Mouse (Mus musculus): ENCODE measurements around the gene Ccdc146. TPM values are rescaled to one million over a fixed set of nuclear protein-coding genes. Genes with fewer than 3 reads are reported as not detected.
A peak's percentile ranks its signal among the peaks of the same experiment; 100 is the strongest.

Ccdc146 gene
- polyA plus RNA-seq, 1 experiment from 2014 or later = 0.06 TPM

- H3K4me2 ChIP-seq (ENCODE audit: low read depth, low read length) = no peak overlapping the region
Observed at GRCm38 (mm10) chr5:21383392-21384251, 40.9 kb downstream of the Ccdc146 start.

GRCm38 (mm10) chr5:21382678-21383077, 41.8 kb downstream of the Ccdc146 start:
- H3K36me3 ChIP-seq (replicated peaks; ENCODE audit: insufficient read depth, low read length) = no peaks in the 10 kb centered on the region
- TF ChIP-seq EP300 (IDR thresholded peaks at IDR 0.05; ENCODE audit: low read depth) (no peak), CTCF (IDR thresholded peaks at IDR 0.05; ENCODE audit: low read depth) (no peak)
- WGBS (ENCODE audit: insufficient replicate concordance) = 60% methylated on average over 6 of the region's 6 CpGs
- no peak overlapping the region for H3K4me3 ChIP-seq (ENCODE audit: low read depth, low read length)
- no peak for DNase-seq
- H3K9me3 ChIP-seq (ENCODE audit: low read length) = no peaks in the 10 kb centered on the region
- no peak overlapping the region for H3K9ac ChIP-seq (replicated peaks)
- H3K27ac ChIP-seq (ENCODE audit: low read depth) = no peak overlapping the region
- no peaks in the 10 kb centered on the region for H3K27me3 ChIP-seq (ENCODE audit: insufficient read depth, low read length)
- no peak for ATAC-seq
- H3K4me1 ChIP-seq (ENCODE audit: insufficient read depth) = peaks cover 8% of the 10 kb centered on the region; the same call in 1 of the 2 replicates
- no peak overlapping the region for H3K4me2 ChIP-seq (ENCODE audit: low read depth, low read length)

More at GRCm38 (mm10) chr5:21383392-21384251, 40.9 kb downstream of the Ccdc146 start:
- H3K4me1 ChIP-seq (ENCODE audit: insufficient read depth) = peaks cover 8% of the 10 kb centered on the region; the same call in 1 of the 2 replicates
- no peak for TF ChIP-seq CTCF (IDR thresholded peaks at IDR 0.05; ENCODE audit: low read depth)
- TF ChIP-seq EP300 (IDR thresholded peaks at IDR 0.05; ENCODE audit: low read depth) = no peak
- H3K36me3 ChIP-seq (replicated peaks; ENCODE audit: insufficient read depth, low read length) = no peaks in the 10 kb centered on the region
- no peak overlapping the region for H3K4me3 ChIP-seq (ENCODE audit: low read depth, low read length)
- H3K27me3 ChIP-seq (ENCODE audit: insufficient read depth, low read length) = no peaks in the 10 kb centered on the region
- ATAC-seq = no peak
- no peak overlapping the region for H3K9ac ChIP-seq (replicated peaks)
- no peaks in the 10 kb centered on the region for H3K9me3 ChIP-seq (ENCODE audit: low read length)
- no peak for DNase-seq
- 36% methylated on average over 14 of the region's 14 CpGs for WGBS (ENCODE audit: insufficient replicate concordance)
- H3K27ac ChIP-seq (ENCODE audit: low read depth) = no peak overlapping the region

- Histone ChIP-seq H3K9ac (replicated peaks) (no peak overlapping the region), H3K36me3 (replicated peaks; ENCODE audit: insufficient read depth, low read length) (no peaks in the 10 kb centered on the region), H3K4me2 (ENCODE audit: low read depth, low read length) (no peak overlapping the region), H3K27ac (ENCODE audit: low read depth) (no peak overlapping the region), H3K4me3 (ENCODE audit: low read depth, low read length) (no peak overlapping the region), H3K4me1 (ENCODE audit: insufficient read depth) (peaks cover 8% of the 10 kb centered on the region; the same call in 1 of the 2 replicates), H3K27me3 (ENCODE audit: insufficient read depth, low read length) (no peaks in the 10 kb centered on the region), H3K9me3 (ENCODE audit: low read length) (no peaks in the 10 kb centered on the region)
- ATAC-seq (no peak), DNase-seq (no peak)
- no peak for TF ChIP-seq CTCF (IDR thresholded peaks at IDR 0.05; ENCODE audit: low read depth)
- no peak for TF ChIP-seq EP300 (IDR thresholded peaks at IDR 0.05; ENCODE audit: low read depth)
- 46% methylated on average over 6 of the region's 6 CpGs for WGBS (ENCODE audit: insufficient replicate concordance)
Observed at GRCm38 (mm10) chr5:21381986-21382385, 42.5 kb downstream of the Ccdc146 start.

- no peaks in the 10 kb centered on the region for H3K27me3 ChIP-seq (ENCODE audit: insufficient read depth, low read length)
- no peak for DNase-seq
- no peaks in the 10 kb centered on the region for H3K9me3 ChIP-seq (ENCODE audit: low read length)
- H3K36me3 ChIP-seq (replicated peaks; ENCODE audit: insufficient read depth, low read length) = no peaks in the 10 kb centered on the region
- no peak overlapping the region for H3K4me3 ChIP-seq (ENCODE audit: low read depth, low read length)
- TF ChIP-seq CTCF (IDR thresholded peaks at IDR 0.05; ENCODE audit: low read depth) (no peak), EP300 (IDR thresholded peaks at IDR 0.05; ENCODE audit: low read depth) (no peak)
- H3K4me2 ChIP-seq (ENCODE audit: low read depth, low read length) = no peak overlapping the region
- H3K27ac ChIP-seq (ENCODE audit: low read depth) = no peak overlapping the region
- no peaks in the 10 kb centered on the region for H3K4me1 ChIP-seq (ENCODE audit: insufficient read depth)
- no peak for ATAC-seq
- 45% methylated on average over 2 of the region's 2 CpGs for WGBS (ENCODE audit: insufficient replicate concordance)
- no peak overlapping the region for H3K9ac ChIP-seq (replicated peaks)
Observed at GRCm38 (mm10) chr5:21378397-21378796, 46.1 kb downstream of the Ccdc146 start.

GRCm38 (mm10) chr5:21376935-21377334, 47.5 kb downstream of the Ccdc146 start:
- H3K9ac ChIP-seq (replicated peaks) = no peak overlapping the region
- WGBS (ENCODE audit: insufficient replicate concordance) = 91% methylated on average over 4 of the region's 4 CpGs
- no peak overlapping the region for H3K4me3 ChIP-seq (ENCODE audit: low read depth, low read length)
- H3K9me3 ChIP-seq (ENCODE audit: low read length) = no peaks in the 10 kb centered on the region
- no peaks in the 10 kb centered on the region for H3K27me3 ChIP-seq (ENCODE audit: insufficient read depth, low read length)
- H3K27ac ChIP-seq (ENCODE audit: low read depth) = no peak overlapping the region
- H3K4me1 ChIP-seq (ENCODE audit: insufficient read depth) = no peaks in the 10 kb centered on the region
- ATAC-seq (no peak), DNase-seq (no peak)
- H3K4me2 ChIP-seq (ENCODE audit: low read depth, low read length) = no peak overlapping the region
- no peaks in the 10 kb centered on the region for H3K36me3 ChIP-seq (replicated peaks; ENCODE audit: insufficient read depth, low read length)
- TF ChIP-seq EP300 (IDR thresholded peaks at IDR 0.05; ENCODE audit: low read depth) (no peak), CTCF (IDR thresholded peaks at IDR 0.05; ENCODE audit: low read depth) (no peak)

- Histone ChIP-seq H3K4me1 (ENCODE audit: insufficient read depth) (no peaks in the 10 kb centered on the region), H3K9me3 (ENCODE audit: low read length) (no peaks in the 10 kb centered on the region), H3K9ac (replicated peaks) (no peak overlapping the region), H3K4me2 (ENCODE audit: low read depth, low read length) (peak overlapping the region; percentile 60), H3K36me3 (replicated peaks; ENCODE audit: insufficient read depth, low read length) (no peaks in the 10 kb centered on the region), H3K4me3 (ENCODE audit: low read depth, low read length) (peak overlapping the region; percentile 44), H3K27ac (ENCODE audit: low read depth) (no peak overlapping the region), H3K27me3 (ENCODE audit: insufficient read depth, low read length) (no peaks in the 10 kb centered on the region)
- TF ChIP-seq EP300 (IDR thresholded peaks at IDR 0.05; ENCODE audit: low read depth) = no peak
- no peak for TF ChIP-seq CTCF (IDR thresholded peaks at IDR 0.05; ENCODE audit: low read depth)
- DNase-seq (no peak), ATAC-seq (no peak)
- WGBS (ENCODE audit: insufficient replicate concordance) = 48% methylated on average over 7 of the region's 7 CpGs
Observed at GRCm38 (mm10) chr5:21373180-21373518, 51.3 kb downstream of the Ccdc146 start.

Data from liver, postnatal 0 days (tissue).